Mouse (Mus musculus) Patski (cell line): Measurements from ENCODE around the gene Olfr770. TPM values are rescaled to one million over a fixed set of nuclear protein-coding genes. Genes with fewer than 3 reads are reported as not detected.
"Not testable (repeated sequence)": the region's sequence is repeated elsewhere in the genome, so short reads cannot be mapped to it uniquely, and the experiment has no call there.

ENCODE experiments used
- ATAC-seq: fragments of 100-300 bp; one replicate; pipeline ENCODE4 v1.8.0; 2021
- CTCF ChIA-PET: fragments of 350-600 bp; sonication (Branson Sonifier 250); formaldehyde crosslinking; loops from one replicate; lab custom pipeline; 2022; ENCODE audit warnings: inconsistent platforms; lab: Charles Lee
- POLR2A ChIA-PET: fragments of 350-600 bp; sonication (Branson Sonifier 250); formaldehyde crosslinking; loops from one replicate; lab custom pipeline; 2022; ENCODE audit warnings: antibody characterized with exemption, inconsistent platforms; lab: Charles Lee
- DNase-seq: peaks from one replicate; pipeline ENCODE4 v3.0.0-alpha.2; 2011; ENCODE audit warnings: low read depth, low spot score
- H3K27me3 ChIP-seq: fragments of 371-371 bp; one replicate; pipeline ENCODE4 v1.5.1; 2021
- CTCF ChIP-seq: fragments of 100-300 bp; IDR thresholded peaks from one replicate; pipeline ENCODE4 v1.5.1; 2021
- in situ Hi-C: fragments of 300-500 bp; cut with MboI; formaldehyde crosslinking; loops from 3 replicates; pipeline ENCODE4 v1.11.1; 2018; ENCODE audit warnings: low pct_unique_long_range_greater_than_20kb, mixed read lengths
- polyA plus RNA-seq: library from polyadenylated mRNA; unstranded; gene quantifications from one replicate; pipeline ENCODE4 v1.2.3, GENCODE M21; 2021

Olfr770 gene
- polyA plus RNA-seq, result not detected

DNA sequence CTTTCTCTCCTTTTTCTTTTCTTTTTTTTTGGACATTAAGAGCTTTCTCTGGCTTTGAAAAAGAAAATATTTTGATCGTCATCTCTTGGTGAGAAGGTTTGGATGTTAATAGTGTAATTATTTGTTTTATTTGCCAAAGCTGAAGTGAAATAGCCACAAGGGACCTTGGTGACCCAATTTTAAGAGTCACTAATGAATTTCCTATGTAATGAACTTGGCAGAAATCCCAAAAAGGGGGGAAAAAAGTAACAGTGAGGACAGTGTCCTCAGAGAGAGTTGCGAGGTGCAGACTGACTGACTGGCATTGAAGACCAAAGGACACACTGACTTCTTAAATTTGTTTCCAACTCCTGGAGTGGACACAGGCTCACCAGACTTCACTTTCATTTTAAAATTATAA, at the start of gene Olfr770:
Gene Olfr770, minus strand, starts transcription at position 101 of the 400 bp plus-strand sequence.
- DNase-seq (no peak), ATAC-seq (no peak)
- CTCF ChIA-PET, result no interaction called here
- POLR2A ChIA-PET, result no interaction called here
- TF ChIP-seq CTCF, result no peak
- no peaks in the 10 kb centered on the region for H3K27me3 ChIP-seq
- in situ Hi-C loops, result no loop called here

DNA sequence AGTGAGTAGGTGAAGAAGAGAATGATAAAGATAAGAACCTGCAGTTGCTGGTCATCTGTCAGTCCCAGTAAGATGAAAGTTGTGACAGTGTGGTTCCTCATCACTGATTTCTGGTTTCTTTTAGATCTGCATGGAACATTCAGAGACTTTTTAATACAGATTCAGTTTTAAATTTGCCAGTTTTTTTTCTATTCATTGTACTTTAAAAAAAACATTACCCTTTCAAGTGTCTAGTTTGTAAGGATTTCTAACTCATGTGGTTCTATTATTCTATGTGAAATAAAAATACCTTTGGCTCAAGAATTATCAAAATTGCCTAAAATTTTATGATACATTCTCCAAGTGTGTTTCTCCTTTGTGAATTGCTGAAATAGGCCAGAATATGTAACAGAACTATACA, 48.5 kb upstream of the Olfr770 start, which contains the start of gene Olfr773:
Gene Olfr773, minus strand, starts transcription at position 101 of the 400 bp plus-strand sequence.
- DNase-seq, CTCF ChIA-PET, in situ Hi-C loops, ATAC-seq, H3K27me3 ChIP-seq, POLR2A ChIA-PET: not testable (repeated sequence)

DNA sequence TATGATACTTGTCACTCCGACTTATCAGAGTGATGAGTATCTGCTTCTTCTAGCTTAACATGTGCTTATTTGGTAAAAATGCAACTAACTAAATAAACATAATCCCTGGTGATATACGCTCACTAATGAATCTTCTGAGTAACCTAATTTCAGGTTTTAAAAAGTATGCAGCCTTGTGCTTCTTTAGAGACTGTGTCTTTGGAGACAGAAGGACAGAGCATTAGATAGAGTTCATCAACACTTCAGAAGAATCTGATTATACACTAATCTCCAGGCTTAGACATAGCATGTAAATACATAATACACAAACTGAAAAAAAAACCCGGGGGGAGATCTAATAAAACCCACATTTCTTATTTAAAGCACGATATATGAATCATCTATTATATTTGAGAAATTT, 39.0 kb upstream of the Olfr770 start, which contains the start of gene Olfr772:
Gene Olfr772, minus strand, starts transcription at position 101 of the 400 bp plus-strand sequence.
- ATAC-seq, POLR2A ChIA-PET, H3K27me3 ChIP-seq, DNase-seq, in situ Hi-C loops, CTCF ChIA-PET: not testable (repeated sequence)

DNA sequence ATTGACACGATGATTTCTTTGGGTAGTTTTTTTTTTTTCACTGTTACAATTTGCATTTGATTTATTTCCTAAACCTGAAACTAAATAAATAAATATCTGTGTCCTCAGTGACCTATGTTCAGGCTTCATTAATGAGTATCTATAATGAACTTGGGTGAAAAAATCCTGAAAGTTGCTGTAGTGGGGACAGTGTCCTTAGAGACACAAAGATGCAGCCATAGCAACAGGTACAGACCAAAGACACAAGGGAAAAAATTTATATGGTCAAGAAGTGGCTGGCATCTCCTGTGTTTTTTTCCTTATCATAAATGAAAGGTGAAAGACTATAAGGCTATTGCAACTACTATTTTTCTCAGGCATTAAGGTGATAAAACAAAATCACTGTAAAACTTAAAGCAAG, 25.9 kb upstream of the Olfr770 start, which contains the start of gene Olfr771:
Gene Olfr771, minus strand, starts transcription at position 101 of the 400 bp plus-strand sequence.
- DNase-seq, result no peak
- ATAC-seq, result no peak
- POLR2A ChIA-PET, result no interaction called here
- no peak for TF ChIP-seq CTCF
- in situ Hi-C loops, result no loop called here
- CTCF ChIA-PET, result no interaction called here
- H3K27me3 ChIP-seq, result peaks cover 14% of the 10 kb centered on the region

DNA sequence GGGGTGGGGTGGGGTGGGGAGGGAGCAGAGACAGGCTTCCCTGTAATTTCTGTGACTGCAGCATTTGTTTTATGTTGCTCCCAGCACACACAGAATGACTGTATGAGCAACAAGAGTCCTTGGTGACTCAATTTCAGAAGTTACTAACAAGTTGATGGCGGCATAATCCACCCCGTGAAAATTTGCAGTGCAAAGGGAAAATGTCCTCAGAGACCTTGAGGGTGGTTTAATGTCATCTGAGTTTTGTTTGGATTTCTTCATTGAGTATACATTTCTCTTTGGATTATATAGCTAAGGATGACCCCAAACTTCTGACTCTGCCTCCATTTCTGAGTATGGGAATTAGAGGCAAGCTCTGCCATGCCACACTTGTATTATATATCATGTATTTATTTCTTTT, 21.0 kb downstream of the Olfr770 start, which contains the start of gene Olfr769:
Gene Olfr769, minus strand, starts transcription at position 101 of the 400 bp plus-strand sequence.
- TF ChIP-seq CTCF, result no peak
- DNase-seq (no peak), ATAC-seq (no peak)
- in situ Hi-C loops, result no loop called here
- H3K27me3 ChIP-seq, result peaks cover 5% of the 10 kb centered on the region
- ChIA-PET POLR2A (no interaction called here), CTCF (interaction anchor here (0.7 to 1.0 kb wide), 2 partner anchors 12 to 19 kb away, joined by 3 read pairs; partner anchors contain the start of gene Olfr768)

DNA sequence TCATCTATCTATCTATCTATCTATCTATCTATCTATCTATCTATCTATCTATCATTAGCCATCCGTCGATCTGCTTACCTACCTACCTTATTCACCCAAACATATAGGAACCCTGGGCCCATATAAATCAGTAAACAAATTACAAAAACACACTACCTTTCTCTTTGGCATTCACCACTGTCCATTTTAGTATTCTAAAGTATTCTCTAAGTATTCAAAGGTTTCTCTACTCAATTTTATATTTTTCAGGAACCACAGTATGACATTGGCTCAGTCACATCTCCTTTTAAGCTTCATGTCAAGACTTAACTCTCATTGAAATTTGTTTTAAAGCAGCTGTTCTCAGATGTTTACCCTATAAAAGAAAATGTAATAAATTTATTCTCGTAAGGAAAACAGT, 23.7 kb downstream of the Olfr770 start:
- H3K27me3 ChIP-seq, result peaks cover 4% of the 10 kb centered on the region
- no peak for DNase-seq
- no peak for ATAC-seq
- CTCF ChIA-PET, result no interaction called here
- POLR2A ChIA-PET, result no interaction called here
- TF ChIP-seq CTCF, result no peak
- in situ Hi-C loops, result no loop called here

DNA sequence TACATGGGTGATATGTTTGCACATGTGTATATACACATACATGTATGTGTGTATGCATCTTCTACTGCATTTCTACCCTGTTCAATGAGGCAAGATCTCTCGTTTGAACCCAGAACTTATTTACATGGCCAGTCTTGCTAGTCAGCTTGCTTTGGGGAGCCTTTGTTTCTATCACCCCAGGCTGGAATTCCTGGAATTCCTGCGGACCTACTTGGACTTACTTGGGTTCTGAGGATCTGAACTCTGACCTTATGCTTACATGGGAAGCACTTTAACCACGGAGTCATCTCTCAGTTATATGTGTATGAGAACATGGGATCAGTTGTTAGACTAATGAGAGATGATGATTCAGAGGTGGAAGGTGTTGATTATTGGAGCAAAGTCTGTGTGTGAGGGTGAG, 37.6 kb downstream of the Olfr770 start:
- CTCF ChIA-PET, result no interaction called here

DNA sequence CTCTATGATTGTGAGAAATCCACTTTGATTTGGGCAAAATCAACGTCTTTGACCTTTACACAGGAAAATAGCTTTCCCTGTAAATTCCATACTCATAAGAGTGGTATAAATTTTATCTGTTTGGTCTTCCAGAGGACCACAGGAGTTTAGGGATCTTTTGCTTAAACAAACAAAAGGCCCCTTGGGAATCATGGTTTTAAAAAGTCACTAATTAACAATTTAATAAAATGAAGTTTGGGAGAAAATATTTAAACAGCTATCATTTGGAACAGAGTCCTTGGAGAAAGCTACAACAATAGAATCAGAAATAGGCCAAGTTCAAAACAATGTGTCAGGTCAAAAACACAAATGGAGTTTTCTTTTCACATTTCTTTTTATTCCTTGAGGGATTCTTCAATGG, 39.5 kb downstream of the Olfr770 start, which contains the start of gene Olfr768:
Gene Olfr768, minus strand, starts transcription at position 101 of the 400 bp plus-strand sequence.
- in situ Hi-C loops, result no loop called here
- ChIA-PET POLR2A (no interaction called here), CTCF (interaction anchor here (1.4 kb wide), 1 partner anchor 18 kb away, joined by 3 read pairs; the partner anchor contains the start of gene Olfr769)
- DNase-seq, result no peak
- no peak for ATAC-seq
- no peak for TF ChIP-seq CTCF
- no peaks in the 10 kb centered on the region for H3K27me3 ChIP-seq

More for the DNA sequence above, 37.6 kb downstream of the Olfr770 start:
- DNase-seq, result no peak
- no peak for ATAC-seq
- in situ Hi-C loops, result no loop called here
- no peaks in the 10 kb centered on the region for H3K27me3 ChIP-seq
- no peak for TF ChIP-seq CTCF
- POLR2A ChIA-PET, result no interaction called here

DNA sequence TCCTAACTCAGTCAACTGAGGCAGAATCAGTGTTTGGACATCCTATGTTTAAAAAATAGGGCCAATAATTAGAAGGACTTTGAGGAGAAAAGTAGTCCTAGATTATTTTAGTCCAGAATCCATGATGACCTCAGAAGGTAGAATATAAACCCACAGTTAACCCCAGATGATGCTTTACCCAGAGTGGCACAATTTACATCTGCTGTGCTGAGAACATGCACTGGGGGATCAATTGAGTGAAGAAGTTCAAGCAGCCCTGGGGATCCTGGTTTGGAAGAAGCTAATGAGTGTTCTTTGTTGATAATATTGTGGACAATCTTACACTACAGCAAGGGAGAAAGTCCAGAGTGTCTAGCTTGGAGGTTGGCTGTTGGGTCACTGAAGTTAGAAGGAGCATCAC, 56.0 kb downstream of the Olfr770 start, which contains the start of gene Olfr767:
Gene Olfr767, minus strand, starts transcription at position 101 of the 400 bp plus-strand sequence.
- in situ Hi-C loops, DNase-seq, ATAC-seq, H3K27me3 ChIP-seq, CTCF ChIA-PET, POLR2A ChIA-PET: not testable (repeated sequence)

Other genes with a start within 250 kb of the Olfr770 start
- gene Gdf11, start 247.3 kb downstream of the Olfr770 start, polyA plus RNA-seq, result 62.3 TPM
- 2,035 TPM for gene Cd63, start 238.0 kb downstream of the Olfr770 start, polyA plus RNA-seq
- gene Rdh5, start 216.1 kb downstream of the Olfr770 start, polyA plus RNA-seq, result 10.8 TPM
- gene Bloc1s1, start 215.0 kb downstream of the Olfr770 start, polyA plus RNA-seq, result 203 TPM
- gene Itga7, start 205.2 kb downstream of the Olfr770 start, polyA plus RNA-seq, result 20.3 TPM
- 6.1 TPM for gene Mettl7b, start 178.0 kb downstream of the Olfr770 start, polyA plus RNA-seq
- not detected for gene Olfr9, start 149.6 kb downstream of the Olfr770 start, polyA plus RNA-seq
- not detected for gene Olfr763, start 128.2 kb downstream of the Olfr770 start, polyA plus RNA-seq
- not detected for gene Olfr764-ps1, start 99.1 kb downstream of the Olfr770 start, polyA plus RNA-seq
- not detected for gene Olfr765, start 89.0 kb downstream of the Olfr770 start, polyA plus RNA-seq
- gene Olfr766-ps1, start 70.0 kb downstream of the Olfr770 start, polyA plus RNA-seq, result not detected
- 0.03 TPM for gene Olfr767, start 56.1 kb downstream of the Olfr770 start, polyA plus RNA-seq
- not detected for gene Olfr768, start 39.6 kb downstream of the Olfr770 start, polyA plus RNA-seq
- gene Olfr769, start 21.1 kb downstream of the Olfr770 start, polyA plus RNA-seq, result not detected
- not detected for gene Olfr771, start 25.8 kb upstream of the Olfr770 start, polyA plus RNA-seq
- not detected for gene Olfr772, start 38.9 kb upstream of the Olfr770 start, polyA plus RNA-seq
- not detected for gene Olfr773, start 48.4 kb upstream of the Olfr770 start, polyA plus RNA-seq
- gene Olfr774, start 97.2 kb upstream of the Olfr770 start, polyA plus RNA-seq, result not detected
- gene Olfr775, start 109.4 kb upstream of the Olfr770 start, polyA plus RNA-seq, result not detected
- gene Olfr776, start 120.1 kb upstream of the Olfr770 start, polyA plus RNA-seq, result not detected
- not detected for gene Olfr777, start 132.5 kb upstream of the Olfr770 start, polyA plus RNA-seq
- gene Olfr780, start 179.1 kb upstream of the Olfr770 start, polyA plus RNA-seq, result not detected
- gene Olfr781, start 189.9 kb upstream of the Olfr770 start, polyA plus RNA-seq, result not detected
- gene Olfr782, start 209.9 kb upstream of the Olfr770 start, polyA plus RNA-seq, result not detected
- gene Olfr784, start 245.1 kb upstream of the Olfr770 start, polyA plus RNA-seq, result 0.01 TPM